Mouse (Mus musculus) embryonic stem cell, embryonic (primary cell): ENCODE results near the gene Zfp523.

ENCODE experiments used
- CTCF ChIA-PET, 4 experiments: fragments of 300-600 bp in 2 of 4; fragments of 350-600 bp in 2 of 4; sonication (Branson Sonifier 250); formaldehyde crosslinking; loops; one replicate each; lab custom pipeline; 2022; ENCODE audit warnings: inconsistent platforms in 2 of 4; lab: Charles Lee
- POLR2A ChIA-PET, 4 experiments: fragments of 300-600 bp in 2 of 4; fragments of 350-600 bp in 2 of 4; sonication (Branson Sonifier 250); formaldehyde crosslinking; loops; one replicate each; lab custom pipeline; 2022; ENCODE audit warnings: antibody characterized with exemption in 4 of 4, inconsistent platforms in 1 of 4; lab: Charles Lee

The Zfp523 gene

DNA sequence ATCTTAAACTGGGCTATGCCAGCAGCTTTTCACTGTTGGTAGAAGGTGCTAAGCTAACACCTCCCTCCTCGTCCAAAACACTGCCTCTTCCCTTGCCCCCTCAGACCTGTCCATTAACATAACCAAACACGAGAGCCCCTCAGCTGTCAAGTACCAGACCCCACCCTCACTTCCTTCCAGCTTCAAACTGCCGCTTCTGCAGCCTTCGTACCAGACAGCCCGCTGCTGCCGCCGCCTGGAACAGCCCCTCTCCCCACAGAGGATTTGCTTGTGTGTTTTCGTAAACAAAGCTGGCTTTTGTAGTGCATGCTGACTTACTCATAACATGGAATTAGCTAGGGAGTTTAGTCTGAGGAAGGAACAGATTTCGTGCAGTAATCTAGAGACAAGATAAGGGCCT lies 33.2 kb upstream of the Zfp523 start:
- POLR2A ChIA-PET, result interaction anchor here in 3 of 4 experiments (0.7 to 17.6 kb wide), 16 partner anchors 8 to 904 kb away, joined by 3 to 255 read pairs (median 6); partner anchors contain the start of gene Hmga1 (in 1 of the 3)
- CTCF ChIA-PET, result interaction anchor here in 3 of 4 experiments (0.6 to 2.9 kb wide), 15 partner anchors 10 to 998 kb away, joined by 3 to 17 read pairs (median 4); no protein-coding TSS in a partner anchor

DNA sequence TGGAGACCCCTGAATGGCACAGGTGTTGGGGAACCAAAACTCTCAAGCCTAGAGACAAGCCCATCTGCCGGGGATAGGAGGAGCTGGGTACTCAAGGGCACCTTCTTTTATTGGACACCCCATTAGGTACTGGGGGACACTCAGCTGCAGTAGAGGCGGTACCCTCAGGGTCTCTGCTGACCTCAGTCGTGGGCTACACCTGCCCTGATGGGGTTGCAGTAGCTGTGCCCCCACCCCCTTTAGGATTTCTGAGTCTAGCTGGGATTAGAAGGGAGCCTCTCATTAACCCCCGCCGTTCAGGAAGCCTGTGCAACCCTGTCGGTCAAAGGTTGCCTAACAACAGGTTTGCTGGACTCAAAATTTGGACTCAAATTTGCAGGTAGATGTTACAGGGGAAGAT lies 32.7 kb upstream of the Zfp523 start:
- ChIA-PET POLR2A (interaction anchor here in 3 of 4 experiments (0.6 to 17.6 kb wide), 19 partner anchors 8 to 588 kb away, joined by 3 to 255 read pairs (median 3); partner anchors contain the start of genes Fance (in 1 of the 3) and Hmga1 (in 1 of the 3)), CTCF (interaction anchor here in 3 of 4 experiments (0.6 to 2.9 kb wide), 14 partner anchors 10 to 1078 kb away, joined by 3 to 17 read pairs (median 4); no protein-coding TSS in a partner anchor)

DNA sequence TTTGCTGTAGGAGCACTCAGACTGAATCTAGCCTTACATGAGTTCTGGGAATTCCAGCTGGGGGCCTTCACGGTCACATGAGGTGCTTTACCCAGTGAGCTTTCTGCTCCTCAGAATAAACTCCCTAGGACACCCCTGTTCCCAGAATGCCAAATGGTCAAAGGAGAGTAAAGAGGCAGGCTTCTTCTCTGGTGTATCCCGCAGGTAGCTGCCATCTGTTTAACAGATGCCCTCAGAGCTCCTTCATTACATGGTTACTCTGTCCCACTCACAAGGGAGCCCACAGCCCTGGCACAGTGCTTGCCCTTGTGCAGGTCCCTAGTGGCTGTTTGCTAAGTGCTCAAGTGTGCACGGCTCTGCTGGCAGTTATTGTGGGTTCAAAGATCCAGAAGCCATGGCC lies 28.6 kb upstream of the Zfp523 start:
- POLR2A ChIA-PET, result interaction anchor here (0.9 to 15.2 kb wide), 20 partner anchors 8 to 87 kb away, joined by 3 to 255 read pairs (median 4); partner anchors contain the start of genes Def6 (in 1 of the 4), Scube3 (in 1 of the 4) and Tcp11 (in 1 of the 4)
- CTCF ChIA-PET, result interaction anchor here (0.6 to 4.3 kb wide), 13 partner anchors 10 to 292 kb away, joined by 3 to 18 read pairs (median 4); partner anchors contain the start of genes Def6 (in 1 of the 4) and Uhrf1bp1 (in 1 of the 4)

DNA sequence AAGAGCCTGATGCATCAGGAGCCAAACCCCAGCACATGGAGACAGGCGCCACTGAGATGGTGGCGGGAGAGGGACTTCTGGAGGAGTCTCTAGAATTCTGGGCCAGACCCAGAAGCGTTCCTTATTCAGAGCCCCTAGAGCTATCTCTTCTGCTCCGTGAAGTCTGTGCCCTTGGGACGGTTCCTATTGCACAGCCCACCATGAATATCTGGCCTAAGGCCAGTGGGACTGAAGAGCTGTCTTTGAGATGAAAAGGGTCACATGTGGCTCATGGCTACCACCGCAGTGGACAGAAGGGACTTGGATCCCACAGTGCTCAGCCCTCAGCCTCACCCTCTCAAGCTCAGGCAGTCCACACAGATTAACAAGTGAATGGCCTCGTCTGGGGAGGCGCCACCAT lies 27.2 kb upstream of the Zfp523 start:
- POLR2A ChIA-PET, result interaction anchor here (0.5 to 15.2 kb wide), 41 partner anchors 8 to 594 kb away, joined by 3 to 255 read pairs (median 4); partner anchors contain the start of genes Def6 (in 3 of the 4), Scube3 (in 2 of the 4), Tcp11 (in 2 of the 4) and Hmga1 (in 1 of the 4)
- CTCF ChIA-PET, result interaction anchor here in 3 of 4 experiments (0.8 to 4.3 kb wide), 13 partner anchors 12 to 167 kb away, joined by 3 to 18 read pairs (median 4); partner anchors contain the start of gene Tcp11 (in 1 of the 3)

DNA sequence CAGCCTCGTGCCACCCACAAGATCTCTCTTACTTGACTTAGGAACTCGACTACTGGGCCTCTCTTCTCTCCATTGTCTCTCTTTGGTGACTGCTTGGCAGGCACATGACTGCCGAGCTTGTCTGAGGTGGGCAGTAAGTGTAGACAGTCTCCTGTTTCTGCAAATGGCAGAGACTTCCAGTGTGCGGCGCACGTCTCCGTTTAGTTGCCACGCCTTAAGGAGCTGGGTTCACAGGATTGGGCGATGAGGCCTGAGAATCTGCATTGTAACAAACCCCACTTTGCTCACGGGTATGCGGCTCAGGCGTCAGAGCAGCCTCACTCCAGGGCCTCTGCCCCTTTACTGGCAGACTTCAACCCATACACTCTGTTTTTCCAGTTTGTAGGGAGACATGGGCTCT lies 26.5 kb upstream of the Zfp523 start:
- CTCF ChIA-PET, result interaction anchor here in 3 of 4 experiments (0.6 to 4.3 kb wide), 11 partner anchors 12 to 702 kb away, joined by 3 to 18 read pairs (median 5); partner anchors contain the start of gene Tcp11 (in 1 of the 3)
- POLR2A ChIA-PET, result interaction anchor here (0.5 to 15.2 kb wide), 35 partner anchors 8 to 567 kb away, joined by 3 to 255 read pairs (median 4); partner anchors contain the start of genes Def6 (in 3 of the 4), Scube3 (in 2 of the 4) and Tcp11 (in 1 of the 4)

DNA sequence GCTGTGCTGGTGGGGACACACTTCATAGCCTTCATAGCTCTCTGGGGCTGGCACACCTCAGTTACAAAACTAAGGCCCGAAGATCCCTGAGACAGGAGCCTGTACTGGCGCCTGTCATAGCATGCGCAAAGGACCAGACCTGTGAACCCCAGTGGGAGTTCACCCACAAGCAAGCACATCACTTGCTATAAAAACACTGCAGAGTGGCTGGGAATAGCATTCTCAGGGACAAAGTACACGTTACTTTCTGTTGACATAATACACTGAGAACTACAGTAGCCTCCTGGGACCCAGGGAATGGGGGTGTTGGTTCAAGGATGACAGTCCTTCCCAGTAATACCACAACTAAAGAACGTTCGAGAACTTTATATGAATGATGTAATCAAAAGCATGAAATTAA lies 23.8 kb upstream of the Zfp523 start:
- ChIA-PET CTCF (interaction anchor here in 1 of 4 experiments (1.7 kb wide), 1 partner anchor 9 kb away, joined by 4 read pairs; no protein-coding TSS in a partner anchor), POLR2A (interaction anchor here in 2 of 4 experiments (1.7 to 15.2 kb wide), 3 partner anchors 12 to 55 kb away, joined by 4 to 255 read pairs (median 8); partner anchors contain the start of genes Scube3 (in 2 of the 2) and Def6 (in 1 of the 2))

DNA sequence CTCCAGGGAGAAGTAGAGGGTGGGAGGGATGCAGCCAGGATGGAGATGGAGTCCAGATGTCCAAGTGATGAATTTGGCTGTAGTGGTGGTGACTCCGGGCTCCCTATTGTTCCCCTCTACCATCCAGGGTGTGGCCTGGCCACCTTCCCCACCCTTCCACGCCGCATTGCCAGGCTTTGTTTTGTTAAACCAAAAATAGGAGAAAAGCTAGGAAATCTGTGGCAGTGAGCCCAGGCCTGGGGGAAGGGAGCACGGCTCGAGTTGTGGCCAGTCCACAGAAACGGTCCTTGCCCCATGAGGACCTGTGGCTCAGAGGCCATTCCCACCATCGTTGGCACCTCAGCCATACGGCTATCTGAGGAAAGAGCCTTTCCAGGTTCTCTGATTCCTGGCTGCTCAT lies 22.0 kb upstream of the Zfp523 start:
- ChIA-PET POLR2A (interaction anchor here in 3 of 4 experiments (1.1 to 15.2 kb wide), 12 partner anchors 6 to 175 kb away, joined by 3 to 255 read pairs (median 4); partner anchors contain the start of genes Def6 (in 1 of the 3) and Scube3 (in 1 of the 3)), CTCF (interaction anchor here in 3 of 4 experiments (0.6 to 2.9 kb wide), 3 partner anchors 9 to 500 kb away, joined by 3 to 18 read pairs (median 4); no protein-coding TSS in a partner anchor)

DNA sequence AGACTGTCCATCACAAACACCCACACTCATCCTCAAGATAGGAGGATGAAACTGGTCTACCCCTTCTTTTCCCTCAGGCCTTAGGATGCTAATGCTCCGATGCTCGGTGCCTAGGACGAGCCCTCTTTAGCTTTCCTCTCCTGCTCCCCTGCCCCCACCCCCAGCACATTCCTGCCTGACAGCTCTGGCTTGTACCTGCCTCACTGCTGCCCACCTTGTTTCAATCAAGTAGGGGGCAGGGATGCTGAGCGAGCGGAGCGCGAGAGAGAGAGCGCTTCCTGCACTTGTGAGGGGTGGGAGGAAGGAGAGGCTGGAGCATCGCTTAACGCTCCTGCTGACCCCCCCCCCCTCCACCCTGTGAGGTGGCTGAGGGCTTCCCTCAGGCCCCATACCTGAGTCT lies 16.6 kb upstream of the Zfp523 start:
- ChIA-PET CTCF (interaction anchor here in 3 of 4 experiments (0.6 to 0.7 kb wide), 3 partner anchors 66 to 888 kb away, joined by 5 to 8 read pairs (median 7); no protein-coding TSS in a partner anchor), POLR2A (interaction anchor here in 2 of 4 experiments (1.1 to 15.2 kb wide), 6 partner anchors 9 to 53 kb away, joined by 3 to 255 read pairs (median 4); partner anchors contain the start of gene Scube3 (in 1 of the 2))

DNA sequence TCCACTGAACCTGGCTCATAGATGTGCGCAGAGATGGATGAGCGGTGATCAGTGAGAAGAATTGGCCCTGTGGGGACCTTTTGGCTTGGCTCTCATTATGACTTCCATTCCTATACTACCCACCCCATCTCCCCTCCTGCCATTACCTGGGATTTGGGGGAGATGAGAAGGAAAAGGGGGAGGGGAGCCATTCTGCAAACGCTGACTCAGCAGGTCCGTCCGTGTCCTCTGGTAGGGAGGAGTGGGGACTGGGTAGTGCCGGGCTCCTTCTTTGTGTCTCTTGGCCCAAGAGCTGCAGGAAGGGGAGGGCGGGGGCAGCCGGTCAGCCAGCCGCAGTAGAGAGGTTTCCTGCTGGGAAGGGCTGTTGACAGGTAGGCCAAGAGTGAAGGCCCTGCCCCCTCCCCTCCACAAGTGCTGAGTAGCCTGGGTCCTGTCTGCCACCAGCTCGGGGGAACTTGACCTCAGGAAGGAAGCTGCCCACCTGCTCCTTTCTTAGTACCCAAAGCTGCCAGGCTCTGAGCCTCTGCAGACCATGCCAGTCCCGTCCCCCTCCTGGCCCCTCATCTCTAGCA lies 15.5 kb upstream of the Zfp523 start:
- ChIA-PET CTCF (interaction anchor here in 1 of 4 experiments (0.7 kb wide), 1 partner anchor 418 kb away, joined by 3 read pairs; no protein-coding TSS in a partner anchor), POLR2A (interaction anchor here in 2 of 4 experiments (0.6 to 8.5 kb wide), 5 partner anchors 10 to 26 kb away, joined by 3 to 41 read pairs (median 4); no protein-coding TSS in a partner anchor)

DNA sequence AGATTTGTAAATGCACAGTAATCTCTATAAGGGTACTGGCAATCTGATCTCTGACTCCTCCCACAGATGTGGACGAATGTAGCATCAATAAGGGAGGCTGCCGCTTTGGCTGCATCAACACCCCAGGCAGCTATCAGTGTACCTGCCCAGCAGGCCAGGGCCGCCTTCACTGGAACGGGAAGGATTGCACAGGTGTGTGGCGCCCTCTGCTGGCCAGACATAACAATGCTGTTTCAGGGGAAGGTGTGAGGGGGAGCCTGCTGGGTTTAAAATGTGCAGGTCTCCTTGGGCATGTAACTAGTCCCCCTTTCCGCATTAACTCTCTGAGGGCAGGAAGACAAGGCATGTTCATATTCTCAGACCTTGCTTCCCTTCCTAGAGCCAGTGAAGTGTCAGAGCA lies 13.3 kb upstream of the Zfp523 start:
- ChIA-PET POLR2A (interaction anchor here in 3 of 4 experiments (0.7 to 3.1 kb wide), 32 partner anchors 9 to 150 kb away, joined by 3 to 15 read pairs (median 4); partner anchors contain the start of genes Tcp11 (in 2 of the 3), Fance (in 1 of the 3) and Scube3 (in 1 of the 3)), CTCF (interaction anchor here (0.5 to 3.4 kb wide), 85 partner anchors 9 to 629 kb away, joined by 3 to 37 read pairs (median 4); partner anchors contain the start of genes Def6 (in 3 of the 4), Tcp11 (in 3 of the 4) and Scube3 (in 1 of the 4))

DNA sequence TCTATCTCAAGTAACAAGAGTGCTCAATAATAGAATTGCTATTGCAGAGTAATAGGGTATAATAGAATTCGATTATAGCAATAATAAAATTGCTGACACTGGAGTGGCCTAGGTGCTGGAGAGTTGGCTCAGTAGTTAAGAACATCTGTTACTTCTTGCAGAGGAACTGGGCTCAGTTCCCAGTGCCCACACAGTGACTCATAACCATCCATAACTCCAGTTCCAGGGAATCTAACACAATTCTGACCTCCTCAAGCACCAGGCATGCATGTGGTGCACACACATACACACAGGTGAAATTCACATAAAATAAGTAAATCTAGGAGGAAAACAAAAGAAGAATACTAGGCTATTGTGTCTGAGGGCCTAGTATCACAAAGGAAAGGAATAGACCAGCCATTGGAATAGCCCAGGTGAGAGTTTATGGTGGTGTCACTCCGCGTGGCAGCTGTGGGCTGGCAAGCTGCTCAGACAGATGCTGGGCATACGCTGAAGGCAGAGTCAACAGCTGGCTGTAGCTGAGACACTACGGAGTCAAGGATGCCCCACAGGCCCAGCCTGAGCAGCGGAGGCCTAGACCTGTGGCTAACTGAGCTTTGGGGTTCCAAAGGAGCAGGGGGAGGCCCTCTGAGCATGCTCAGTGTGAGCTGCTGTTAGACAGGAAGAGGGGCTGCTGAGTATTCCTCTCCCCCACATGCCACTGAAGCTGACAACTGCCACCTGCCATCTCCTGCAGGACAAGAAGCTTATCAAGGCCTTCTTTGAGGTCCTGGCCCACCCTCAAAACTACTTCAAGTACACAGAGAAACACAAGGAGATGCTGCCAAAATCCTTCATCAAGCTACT lies 6.2 kb upstream of the Zfp523 start:
- CTCF ChIA-PET, result interaction anchor here in 2 of 4 experiments (0.5 to 0.6 kb wide), 4 partner anchors 85 to 235 kb away, joined by 3 read pairs; no protein-coding TSS in a partner anchor
- POLR2A ChIA-PET, result interaction anchor here in 1 of 4 experiments (0.6 to 1.1 kb wide), 3 partner anchors 21 to 161 kb away, joined by 3 to 4 read pairs (median 3); no protein-coding TSS in a partner anchor

DNA sequence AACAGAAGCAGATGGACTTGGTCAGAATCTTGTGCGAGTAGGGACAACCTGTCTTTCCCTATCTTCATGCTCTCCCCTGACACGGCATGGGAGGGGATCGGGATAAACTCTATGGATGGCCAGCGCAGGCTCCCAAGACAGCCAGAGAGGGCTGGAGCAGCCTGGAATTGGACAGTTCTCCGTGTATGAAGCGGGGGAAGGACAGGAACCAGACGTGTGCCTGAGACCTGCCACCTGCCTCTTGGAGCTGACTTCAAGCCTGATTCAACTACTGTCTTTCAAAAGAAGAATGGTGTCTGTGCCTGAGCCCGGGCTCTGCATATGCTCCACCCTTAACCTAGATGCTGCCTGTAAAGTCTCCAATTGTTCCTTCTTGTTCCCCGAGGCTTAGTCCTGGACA lies 4.2 kb upstream of the Zfp523 start:
- ChIA-PET CTCF (interaction anchor here (0.6 to 3.1 kb wide), 10 partner anchors 8 to 1154 kb away, joined by 3 to 14 read pairs (median 4); partner anchors contain the start of genes Def6 (in 1 of the 4) and Tcp11 (in 1 of the 4)), POLR2A (interaction anchor here in 2 of 4 experiments (0.6 to 3.9 kb wide), 14 partner anchors 8 to 1591 kb away, joined by 3 to 13 read pairs (median 3); partner anchors contain the start of gene Def6 (in 1 of the 2))

DNA sequence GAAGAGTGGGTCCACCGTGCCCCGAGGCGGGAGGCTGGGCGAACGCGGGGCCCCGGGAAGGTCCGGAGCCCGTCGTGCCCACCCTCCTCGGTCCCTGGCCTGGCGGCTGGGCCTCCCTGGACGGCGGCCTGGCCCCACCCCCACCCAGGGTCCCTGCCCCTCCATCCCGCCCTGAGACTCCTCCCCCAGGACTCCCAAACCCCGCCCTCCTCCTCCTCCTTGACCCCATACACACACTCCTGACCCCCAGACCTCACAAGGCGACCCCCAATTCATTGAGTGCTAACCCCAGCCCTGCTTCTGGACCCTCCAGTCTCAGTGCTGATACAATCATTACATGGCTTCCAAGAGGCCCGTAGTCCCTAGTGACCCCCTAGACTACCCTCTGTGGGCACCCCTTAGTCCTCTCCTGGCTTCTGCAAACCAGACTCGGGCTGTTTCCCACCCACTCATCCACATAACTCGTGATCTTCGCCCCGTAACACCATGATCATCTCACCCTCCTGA lies 664 bp downstream of the Zfp523 start:
- POLR2A ChIA-PET, result interaction anchor here in 3 of 4 experiments (0.6 to 1.0 kb wide), 6 partner anchors 15 to 546 kb away, joined by 3 to 6 read pairs (median 4); no protein-coding TSS in a partner anchor
- CTCF ChIA-PET, result interaction anchor here in 1 of 4 experiments (0.6 kb wide), 2 partner anchors 380 to 579 kb away, joined by 4 read pairs; no protein-coding TSS in a partner anchor

DNA sequence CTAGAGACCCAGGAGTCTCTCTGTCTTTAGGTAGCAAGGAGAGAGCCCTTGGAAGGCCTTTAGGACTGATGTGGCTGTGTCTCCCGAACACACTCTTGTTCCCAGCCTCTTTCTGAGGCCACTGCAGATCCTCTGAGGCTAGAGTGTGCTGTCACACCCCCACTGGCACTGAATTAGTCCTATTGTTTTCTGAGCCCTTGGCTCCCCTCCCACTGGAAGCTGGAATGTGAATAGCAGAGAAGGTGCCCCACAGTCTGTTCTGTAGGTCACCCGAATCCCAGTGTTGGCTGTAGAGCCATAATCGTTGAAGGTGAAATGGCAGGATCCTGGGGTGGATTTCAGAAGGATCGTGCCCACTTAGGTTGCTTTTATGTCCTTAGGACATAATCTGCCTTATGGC lies 3.4 kb downstream of the Zfp523 start:
- POLR2A ChIA-PET, result interaction anchor here in 1 of 4 experiments (0.6 to 1.0 kb wide), 2 partner anchors 82 to 151 kb away, joined by 3 to 5 read pairs; no protein-coding TSS in a partner anchor
- CTCF ChIA-PET, result interaction anchor here in 1 of 4 experiments (0.9 kb wide), 1 partner anchor 16 kb away, joined by 3 read pairs; no protein-coding TSS in a partner anchor

DNA sequence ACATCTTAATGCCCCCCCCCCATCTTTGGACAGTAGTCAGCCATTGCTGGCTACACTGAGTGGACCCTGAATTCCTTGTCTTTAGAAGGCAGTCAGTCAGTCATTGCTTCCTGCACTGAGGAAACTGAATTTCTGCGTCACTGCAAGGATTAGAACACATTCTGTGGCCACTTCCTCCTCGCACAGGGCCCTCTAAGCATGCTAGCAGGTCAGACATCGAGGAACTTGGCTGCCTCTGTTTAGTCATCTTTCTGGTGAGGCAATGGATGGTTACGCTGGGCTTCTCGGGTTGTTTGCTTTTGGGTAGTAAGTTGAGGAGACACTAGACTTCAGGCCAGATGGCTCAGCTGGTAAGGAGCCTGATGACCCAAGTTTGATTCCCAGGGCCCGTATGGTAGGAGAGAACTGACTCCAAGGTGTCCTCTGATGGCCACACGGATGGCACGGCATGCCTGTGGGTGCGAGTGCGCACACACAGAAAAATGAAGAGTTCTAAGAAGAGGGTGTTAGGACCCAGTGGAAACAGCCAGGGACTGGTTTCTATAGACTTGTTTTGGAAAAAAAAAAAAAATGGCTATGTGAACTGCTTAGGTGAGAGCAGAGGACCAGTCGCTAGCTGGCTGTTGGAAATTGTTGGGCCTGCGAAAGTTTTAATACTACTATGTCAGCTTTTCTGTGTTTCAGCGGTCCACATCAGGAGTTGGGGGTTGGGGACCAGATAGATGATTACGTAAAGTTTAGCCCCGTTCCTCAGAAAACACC lies 4.0 kb downstream of the Zfp523 start:
- ChIA-PET CTCF (interaction anchor here (0.5 to 2.1 kb wide), 5 partner anchors 16 to 1444 kb away, joined by 3 to 11 read pairs (median 3); no protein-coding TSS in a partner anchor), POLR2A (interaction anchor here in 2 of 4 experiments (0.6 to 1.9 kb wide), 7 partner anchors 11 to 563 kb away, joined by 3 to 9 read pairs (median 4); partner anchors contain the start of gene Def6 (in 1 of the 2))
